Mouse (Mus musculus): ENCODE results near the gene Srpk2.
"Not testable (repeated sequence)": the region's sequence is repeated elsewhere in the genome, so short reads cannot be mapped to it uniquely, and the experiment has no call there.

Gene Srpk2

GRCm38 (mm10) chr5:23568188-23568587, 116.2 kb downstream of the Srpk2 start:
- DNase-seq (ENCODE audit: extremely low read depth, low read depth, low spot score), result no peak

- no peak for DNase-seq (ENCODE audit: extremely low read depth, low read depth, low spot score)
Observed at GRCm38 (mm10) chr5:23566382-23566781, 118.0 kb downstream of the Srpk2 start.

GRCm38 (mm10) chr5:23562278-23563060, 121.9 kb downstream of the Srpk2 start:
- DNase-seq (ENCODE audit: extremely low read depth, low read depth, low spot score), result no peak

DNA sequence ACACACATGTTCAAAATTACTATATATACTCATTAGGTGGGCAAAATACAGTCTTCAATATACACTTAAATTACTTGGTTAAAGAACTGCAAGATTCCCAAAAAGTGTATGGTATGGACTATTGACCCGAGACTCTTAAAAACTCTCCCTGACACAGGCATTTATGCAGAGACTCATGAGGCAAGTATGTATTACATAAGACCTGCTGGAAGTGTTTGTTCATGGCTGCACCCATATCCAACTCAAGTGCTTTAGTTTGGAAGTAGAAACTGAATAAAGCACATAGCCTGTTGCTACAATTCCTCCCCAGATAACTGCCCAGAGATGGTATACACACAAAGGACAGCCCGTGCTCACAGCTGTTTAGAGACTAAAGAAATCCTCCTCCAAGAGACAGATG, 123.2 kb downstream of the Srpk2 start:
- DNase-seq (ENCODE audit: extremely low read depth, low read depth, low spot score), result no peak

- no peak for DNase-seq (ENCODE audit: extremely low read depth, low read depth, low spot score)
Observed at GRCm38 (mm10) chr5:23560171-23560570, 124.2 kb downstream of the Srpk2 start.

DNA sequence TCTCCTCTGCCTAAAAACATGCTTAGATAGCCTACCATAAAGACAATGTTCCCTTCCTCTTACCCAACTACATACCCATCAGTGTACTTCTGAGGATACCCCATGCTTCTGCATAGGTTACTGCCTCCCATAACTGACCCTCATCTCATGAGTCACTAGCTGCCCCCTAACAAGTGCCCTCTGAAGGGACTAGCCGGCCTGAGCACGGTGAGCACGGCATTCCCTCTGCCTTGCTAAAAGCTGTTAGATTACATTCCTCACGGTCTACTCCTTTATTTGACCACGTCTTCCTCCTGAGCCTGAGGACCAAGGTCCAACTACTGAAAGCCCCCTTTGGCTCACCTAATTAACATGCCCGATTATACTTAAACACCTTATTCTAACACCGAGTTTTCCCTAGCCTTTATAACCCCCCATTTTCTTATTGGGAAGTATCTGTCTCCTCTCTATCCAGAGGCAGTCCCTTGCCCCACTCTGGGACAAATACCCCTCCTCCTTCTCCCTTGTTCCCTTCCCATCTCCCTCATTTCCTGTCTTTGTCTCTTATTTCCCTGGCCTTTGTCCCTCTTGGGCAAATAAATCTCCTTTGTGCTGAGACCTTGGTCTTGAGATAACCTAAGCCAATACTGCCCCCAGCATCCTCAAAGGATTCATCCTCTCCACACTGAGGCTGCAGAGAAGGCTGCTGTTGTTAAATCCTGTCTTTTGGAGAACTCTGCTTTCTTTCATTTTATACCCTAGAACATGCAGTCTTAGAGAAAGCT, 128.2 kb downstream of the Srpk2 start:
- DNase-seq (ENCODE audit: extremely low read depth, low read depth, low spot score), result no peak

GRCm38 (mm10) chr5:23553338-23553737, 131.1 kb downstream of the Srpk2 start:
- DNase-seq (ENCODE audit: extremely low read depth, low read depth, low spot score), result not testable (repeated sequence)

DNA sequence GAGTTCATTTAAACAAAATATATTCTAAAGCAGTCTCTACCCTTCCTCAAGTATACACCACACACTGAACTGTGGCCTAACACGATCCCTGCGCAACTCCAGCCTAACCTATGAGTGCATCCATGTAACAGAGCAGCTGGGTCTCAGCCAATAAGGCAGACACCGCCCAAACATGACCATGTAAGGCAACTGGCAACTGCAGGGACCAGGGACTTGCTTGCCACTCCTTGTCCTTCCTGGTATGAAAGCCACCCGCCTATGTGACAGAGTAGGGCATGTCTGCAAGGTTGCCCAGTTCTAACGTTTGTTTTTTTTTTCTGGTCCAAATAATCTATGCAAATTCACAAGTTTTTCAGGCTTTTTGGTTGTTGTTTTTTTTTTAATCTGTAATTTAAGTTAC, 132.7 kb downstream of the Srpk2 start:
- peak; percentile 56 for DNase-seq (ENCODE audit: extremely low read depth, low read depth, low spot score)

GRCm38 (mm10) chr5:23535692-23536091, 148.7 kb downstream of the Srpk2 start:
- no peak for DNase-seq (ENCODE audit: extremely low read depth, low read depth, low spot score)

DNA sequence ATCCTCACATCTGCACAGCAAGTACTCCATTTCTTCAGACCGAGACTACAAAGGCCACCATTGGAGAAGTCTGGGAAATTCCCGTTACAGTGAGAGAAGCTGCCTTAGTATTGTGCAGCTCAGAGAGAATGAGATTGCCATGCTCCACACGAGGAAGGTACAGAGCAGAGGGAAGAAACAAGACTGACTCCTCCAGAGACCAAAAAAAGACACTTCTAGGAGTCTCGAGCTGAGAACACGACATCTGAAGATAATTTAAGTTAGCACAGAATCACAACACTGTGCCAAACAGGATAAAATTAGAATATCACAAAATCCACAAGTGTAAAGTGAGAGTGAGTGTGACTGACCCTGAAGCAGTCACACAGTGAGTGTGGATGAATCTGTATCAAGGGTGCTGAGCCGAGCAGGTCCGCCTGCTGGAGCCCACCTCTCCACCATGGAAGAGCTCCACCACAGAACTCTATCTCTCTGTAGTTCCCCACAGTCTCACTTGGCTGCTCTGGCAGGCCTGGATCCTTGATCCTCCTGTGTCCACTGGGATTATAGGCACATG, 152.8 kb downstream of the Srpk2 start:
- no peak for DNase-seq (ENCODE audit: extremely low read depth, low read depth, low spot score)

DNA sequence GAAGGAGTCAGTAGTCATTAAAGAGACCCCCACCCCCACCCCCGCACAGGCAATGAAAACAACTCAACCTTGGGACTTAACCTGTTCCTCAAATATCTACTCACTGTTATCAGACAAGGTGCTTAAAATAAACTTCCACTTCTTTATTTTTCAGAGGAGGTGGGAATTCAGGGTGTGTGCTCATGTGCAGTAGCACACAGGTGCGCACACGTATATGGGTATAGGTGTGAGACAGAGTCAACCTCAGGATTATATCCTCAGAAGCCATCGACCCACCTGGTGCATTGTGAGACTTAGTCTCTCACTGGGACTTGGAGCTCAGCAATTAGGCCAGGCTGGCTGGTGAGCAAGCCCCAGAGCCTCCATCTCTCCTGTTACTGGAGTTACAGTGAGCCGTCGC, 153.3 kb downstream of the Srpk2 start:
- DNase-seq (ENCODE audit: extremely low read depth, low read depth, low spot score), result no peak

GRCm38 (mm10) chr5:23524621-23525020, 159.8 kb downstream of the Srpk2 start:
- no peak for DNase-seq (ENCODE audit: extremely low read depth, low read depth, low spot score)

GRCm38 (mm10) chr5:23523936-23524335, 160.5 kb downstream of the Srpk2 start:
- no peak for DNase-seq (ENCODE audit: extremely low read depth, low read depth, low spot score)

DNA sequence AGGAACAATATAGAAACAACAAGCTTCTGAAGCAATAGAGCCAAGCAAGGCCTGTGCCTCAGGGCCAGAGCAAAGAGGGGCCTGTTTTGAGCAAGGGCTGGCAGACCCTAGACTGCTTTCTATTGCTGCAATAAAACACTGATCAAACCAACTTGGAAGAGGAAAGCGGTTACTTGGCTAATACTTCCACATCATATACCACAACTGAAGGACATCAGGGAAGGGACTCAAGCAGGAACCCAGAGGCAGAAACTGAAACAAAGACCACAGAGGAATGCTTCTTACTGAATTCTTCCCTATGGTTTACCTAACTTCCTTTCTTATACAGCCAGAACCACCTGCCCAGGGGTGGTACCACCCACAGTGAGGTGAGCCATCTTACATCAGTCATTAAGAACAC, 162.8 kb downstream of the Srpk2 start:
- peak; percentile 65 for DNase-seq (ENCODE audit: extremely low read depth, low read depth, low spot score)

DNA sequence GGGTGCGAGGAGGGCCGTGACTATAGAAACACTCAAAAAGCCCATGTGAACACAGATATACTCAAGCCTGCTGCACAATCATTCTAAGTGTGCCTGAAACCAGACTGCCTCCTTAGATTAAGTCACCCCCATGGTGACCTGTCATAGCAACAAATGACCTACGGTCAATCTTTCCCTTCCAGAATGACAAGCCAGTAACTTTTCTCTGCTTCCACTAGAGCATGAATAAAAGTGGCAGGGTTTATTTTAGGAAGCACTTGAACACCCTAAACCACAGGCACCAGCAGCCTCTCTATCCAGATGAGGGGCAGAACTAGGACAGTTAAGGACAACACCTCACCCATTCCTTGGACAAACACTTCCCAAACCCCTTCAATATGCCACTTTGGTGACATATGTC, 164.7 kb downstream of the Srpk2 start:
- DNase-seq (ENCODE audit: extremely low read depth, low read depth, low spot score), result no peak

DNA sequence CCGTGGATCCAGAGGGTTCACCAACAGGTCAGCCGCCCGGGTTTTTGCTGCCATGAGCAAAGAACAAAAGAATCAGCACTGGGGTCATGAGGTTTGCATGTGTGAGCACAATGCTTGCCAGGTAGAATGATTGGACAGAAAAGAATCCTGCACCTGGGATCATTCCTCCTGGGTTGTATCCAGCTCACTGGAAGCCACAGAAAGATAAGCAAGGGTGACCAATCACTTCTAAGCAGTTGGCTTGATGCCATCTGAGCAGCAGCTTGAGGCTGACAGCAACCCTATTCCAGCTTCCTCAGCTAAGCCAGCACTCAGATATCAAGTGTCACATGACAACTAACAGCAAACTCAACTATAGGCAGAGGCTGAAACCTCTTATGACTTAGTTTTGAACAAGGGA, 165.7 kb downstream of the Srpk2 start:
- DNase-seq (ENCODE audit: extremely low read depth, low read depth, low spot score), result no peak

- no peak for DNase-seq (ENCODE audit: extremely low read depth, low read depth, low spot score)
Observed at GRCm38 (mm10) chr5:23517839-23518238, 166.6 kb downstream of the Srpk2 start.

DNA sequence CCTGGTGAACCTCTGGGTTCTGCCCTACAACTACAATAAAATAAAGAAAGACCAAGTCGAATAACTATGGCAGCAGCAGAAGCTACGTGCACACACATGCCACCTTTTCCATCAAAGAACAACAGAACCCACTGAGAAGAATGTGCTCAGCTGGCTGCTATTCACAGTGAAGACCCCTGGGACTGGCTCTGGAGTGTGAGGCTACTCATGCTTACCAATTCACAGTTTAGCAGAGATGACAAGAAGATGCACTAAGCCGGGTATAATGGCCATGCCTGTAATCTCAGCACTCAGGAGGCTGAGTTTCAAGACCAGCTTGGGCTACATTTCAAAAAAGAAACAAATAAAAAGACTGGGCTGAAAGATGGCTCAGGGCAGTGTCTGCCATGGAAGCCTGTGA, 167.5 kb downstream of the Srpk2 start:
- DNase-seq (ENCODE audit: extremely low read depth, low read depth, low spot score), result no peak

DNA sequence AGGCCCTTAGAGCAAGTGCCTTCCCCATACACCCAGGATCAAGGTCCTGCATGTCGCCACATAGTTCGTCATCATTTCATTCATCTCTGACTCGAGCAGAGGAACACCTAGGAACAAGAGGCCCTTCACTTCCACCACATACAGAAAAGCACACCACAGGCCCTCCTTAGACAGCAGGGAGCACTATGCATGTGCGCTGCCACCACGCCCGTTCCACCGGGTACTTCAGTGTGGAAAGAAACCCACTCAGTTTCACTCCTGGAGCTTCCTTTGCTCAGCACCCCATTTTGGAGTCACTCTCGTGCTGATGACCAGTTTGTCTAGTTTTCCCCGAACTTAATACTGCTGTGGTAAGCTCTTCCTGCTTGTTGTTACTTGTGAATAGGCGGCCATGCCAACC, 169.4 kb downstream of the Srpk2 start:
- no peak for DNase-seq (ENCODE audit: extremely low read depth, low read depth, low spot score)

- no peak for DNase-seq (ENCODE audit: extremely low read depth, low read depth, low spot score)
Observed at GRCm38 (mm10) chr5:23513468-23513867, 170.9 kb downstream of the Srpk2 start.

DNA sequence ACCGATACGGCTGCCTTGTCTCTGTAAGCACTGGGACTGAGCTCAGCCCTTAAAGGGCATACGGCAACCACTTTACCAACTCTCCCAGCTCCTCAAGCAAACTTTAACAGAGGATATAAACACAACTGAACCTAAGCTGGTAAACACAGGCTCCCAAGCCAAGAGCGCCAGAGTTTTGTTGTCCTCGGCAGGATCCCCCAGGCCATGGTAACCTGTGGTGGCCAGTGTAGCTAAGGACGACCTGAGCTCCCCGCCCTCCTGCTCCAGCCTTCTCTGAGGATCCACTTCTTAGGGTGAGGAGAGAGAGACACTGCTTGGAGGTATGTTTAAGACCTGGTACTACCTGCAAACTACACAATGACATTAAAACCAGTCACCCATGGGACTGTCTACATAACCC, 171.9 kb downstream of the Srpk2 start:
- DNase-seq (ENCODE audit: extremely low read depth, low read depth, low spot score), result no peak

DNA sequence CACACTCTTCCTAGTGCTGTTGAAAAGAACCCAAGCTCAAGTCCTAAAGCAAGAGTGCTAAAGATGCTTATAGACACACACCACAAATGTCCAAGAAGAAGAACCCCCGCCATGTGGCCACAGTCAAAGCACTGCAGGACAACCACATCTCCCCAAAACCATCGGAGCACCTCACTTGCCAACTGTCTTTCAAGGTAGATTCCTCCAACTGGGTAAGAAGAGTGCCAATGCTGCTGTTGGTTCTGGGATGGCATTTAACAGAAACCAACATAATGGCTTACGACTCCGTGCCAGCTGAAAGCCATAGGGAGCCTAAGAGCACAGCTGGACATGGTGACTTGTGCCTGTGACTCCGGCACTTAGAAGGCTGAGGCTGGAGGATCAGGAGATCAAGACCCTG, 173.0 kb downstream of the Srpk2 start:
- DNase-seq (ENCODE audit: extremely low read depth, low read depth, low spot score), result no peak

Data from fat pad, adult 2 months (tissue).